Mouse (Mus musculus): Measurements from ENCODE around the gene Nr3c2. TPM values are rescaled to one million over a fixed set of nuclear protein-coding genes. Genes with fewer than 3 reads are reported as not detected.
A peak's percentile ranks its signal among the peaks of the same experiment; 100 is the strongest.

Nr3c2 gene
- 11.7 and 11.8 TPM in 2 replicates for polyA plus RNA-seq (2012; rRNA removed)

DNA sequence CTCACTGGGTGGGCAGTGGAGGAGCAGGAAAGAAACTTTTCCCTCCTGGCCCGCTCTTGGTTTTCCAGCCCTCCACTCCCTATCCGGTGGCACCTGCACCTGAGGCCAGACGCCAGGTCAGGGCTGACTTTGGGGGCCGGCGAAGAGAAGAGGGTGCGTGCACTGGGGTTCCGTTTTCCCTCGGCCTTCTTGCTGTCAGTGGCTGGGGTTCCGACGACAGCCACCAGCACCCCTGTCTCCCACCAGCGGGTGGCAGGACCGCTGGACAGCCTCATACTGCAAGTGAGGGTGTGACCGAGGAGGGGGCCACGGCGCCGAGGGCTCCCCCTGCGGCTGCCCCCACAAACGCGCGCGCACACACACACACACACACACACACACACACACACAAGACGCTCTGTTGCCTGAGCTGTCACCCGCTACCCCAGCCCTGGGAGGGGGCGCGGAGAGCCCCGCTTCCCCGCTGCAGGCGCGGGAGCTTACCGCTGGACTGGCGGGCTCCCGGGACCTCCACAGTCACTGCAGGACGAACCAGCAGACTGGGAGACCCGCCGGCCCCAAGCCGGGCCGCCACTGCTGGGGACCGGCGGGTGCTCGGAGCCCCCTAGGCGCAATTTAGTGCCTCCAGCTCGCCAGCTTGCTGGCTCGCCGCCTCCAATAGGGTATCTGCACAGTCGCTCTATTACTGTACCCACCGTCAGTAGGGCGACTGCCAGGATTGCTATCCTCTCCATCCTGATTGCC, at the start of gene Nr3c2:
Gene Nr3c2 (plus strand): TSS at position 32 of the 744 bp plus-strand sequence.
- no peak for TF ChIP-seq CTCF (IDR thresholded peaks at IDR 0.05; ENCODE audit: borderline replicate concordance, insufficient read depth, low read depth, low read length)
- no peaks in the 10 kb centered on the region for H3K4me1 ChIP-seq (ENCODE audit: control insufficient read depth, insufficient read depth, low read length)
- no peaks in the 10 kb centered on the region for H3K27me3 ChIP-seq (ENCODE audit: control insufficient read depth, insufficient read depth, low read length)
- DNase-seq, result peak; percentile 56 to 73
- H3K27ac ChIP-seq (ENCODE audit: insufficient read depth, low read length), result peak within 1 kb of the TSS; percentile 9; the same call in 1 of the 2 replicates
- peak within 1 kb of the TSS; percentile 80 for H3K4me3 ChIP-seq (replicated peaks; ENCODE audit: insufficient read depth, low read depth, low read length)
- 0% methylated on average over 42 of the region's 47 CpGs for WGBS

DNA sequence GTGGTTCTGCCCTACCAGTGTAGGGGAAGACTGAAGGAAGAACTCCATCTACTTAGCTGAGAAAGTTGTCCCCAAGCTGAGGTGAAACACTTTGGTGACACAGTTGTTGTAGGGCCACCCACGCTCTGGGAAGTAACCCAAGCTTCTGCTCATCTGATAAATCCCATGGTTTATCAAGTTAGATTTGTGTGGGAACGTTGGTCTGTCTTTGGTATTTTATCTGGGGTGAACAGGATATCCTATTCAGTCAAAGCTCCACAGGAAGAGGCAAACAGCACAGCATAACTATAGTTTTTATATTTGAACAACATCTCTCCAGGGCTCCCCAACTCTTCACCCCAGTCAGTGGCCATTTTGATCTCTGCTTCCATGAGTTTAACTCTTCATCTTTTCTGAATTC, 40.7 kb upstream of the Nr3c2 start:
- Histone ChIP-seq H3K4me1 (ENCODE audit: control insufficient read depth, insufficient read depth, low read length) (no peaks in the 10 kb centered on the region), H3K4me3 (replicated peaks; ENCODE audit: insufficient read depth, low read depth, low read length) (no peak overlapping the region), H3K27me3 (ENCODE audit: control insufficient read depth, insufficient read depth, low read length) (no peaks in the 10 kb centered on the region), H3K27ac (ENCODE audit: insufficient read depth, low read length) (no peak overlapping the region)
- 71% methylated on average over 2 of the region's 2 CpGs for WGBS
- TF ChIP-seq CTCF (IDR thresholded peaks at IDR 0.05; ENCODE audit: borderline replicate concordance, insufficient read depth, low read depth, low read length) (no peak), POLR2A (IDR thresholded peaks at IDR 0.05; ENCODE audit: borderline replicate concordance, insufficient read depth, low read length) (no peak)
- no peak for DNase-seq

GRCm38 (mm10) chr8:76859709-76860108, 39.5 kb upstream of the Nr3c2 start:
- Histone ChIP-seq H3K4me3 (replicated peaks; ENCODE audit: insufficient read depth, low read depth, low read length) (no peak overlapping the region), H3K27ac (ENCODE audit: insufficient read depth, low read length) (no peak overlapping the region), H3K27me3 (ENCODE audit: control insufficient read depth, insufficient read depth, low read length) (no peaks in the 10 kb centered on the region), H3K4me1 (ENCODE audit: control insufficient read depth, insufficient read depth, low read length) (no peaks in the 10 kb centered on the region)
- peak in 1 of 2 experiments; percentile 4 for DNase-seq
- no peak for TF ChIP-seq POLR2A (IDR thresholded peaks at IDR 0.05; ENCODE audit: borderline replicate concordance, insufficient read depth, low read length)
- no peak for TF ChIP-seq CTCF (IDR thresholded peaks at IDR 0.05; ENCODE audit: borderline replicate concordance, insufficient read depth, low read depth, low read length)

- WGBS, result 66% methylated on average over 1 of the region's 1 CpGs
- no peak for TF ChIP-seq CTCF (IDR thresholded peaks at IDR 0.05; ENCODE audit: borderline replicate concordance, insufficient read depth, low read depth, low read length)
- no peak for TF ChIP-seq POLR2A (IDR thresholded peaks at IDR 0.05; ENCODE audit: borderline replicate concordance, insufficient read depth, low read length)
- H3K27me3 ChIP-seq (ENCODE audit: control insufficient read depth, insufficient read depth, low read length), result no peaks in the 10 kb centered on the region
- no peak overlapping the region for H3K27ac ChIP-seq (ENCODE audit: insufficient read depth, low read length)
- no peaks in the 10 kb centered on the region for H3K4me1 ChIP-seq (ENCODE audit: control insufficient read depth, insufficient read depth, low read length)
- DNase-seq, result no peak
- H3K4me3 ChIP-seq (replicated peaks; ENCODE audit: insufficient read depth, low read depth, low read length), result no peak overlapping the region
These were observed 36.2 kb upstream of the Nr3c2 start for GRCm38 (mm10) chr8:76863066-76863465.

DNA sequence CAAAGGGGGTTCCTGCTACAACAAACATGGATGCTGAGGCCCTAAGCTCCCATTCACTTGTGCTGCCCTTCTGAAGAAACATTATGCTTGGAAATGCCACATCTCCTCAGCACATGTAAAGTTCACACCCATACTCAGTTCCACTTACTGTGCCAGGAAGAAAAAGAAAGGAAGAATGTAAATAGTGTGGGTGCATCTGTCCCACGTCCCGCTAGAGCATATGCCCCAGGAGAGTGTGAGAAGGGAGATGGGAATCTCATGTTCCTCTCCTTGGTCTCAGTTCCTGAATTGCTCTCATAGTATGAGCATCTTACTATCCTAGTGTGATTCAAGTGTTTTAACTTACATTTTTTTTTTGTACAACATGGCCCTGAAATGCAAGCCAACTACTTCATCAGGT, 22.4 kb upstream of the Nr3c2 start:
- Histone ChIP-seq H3K27me3 (ENCODE audit: control insufficient read depth, insufficient read depth, low read length) (no peaks in the 10 kb centered on the region; the same call in 1 of the 2 replicates), H3K27ac (ENCODE audit: insufficient read depth, low read length) (no peak overlapping the region), H3K4me1 (ENCODE audit: control insufficient read depth, insufficient read depth, low read length) (no peaks in the 10 kb centered on the region), H3K4me3 (replicated peaks; ENCODE audit: insufficient read depth, low read depth, low read length) (no peak overlapping the region)
- WGBS, result 94% methylated on average over 2 of the region's 2 CpGs
- DNase-seq, result no peak
- TF ChIP-seq CTCF (IDR thresholded peaks at IDR 0.05; ENCODE audit: borderline replicate concordance, insufficient read depth, low read depth, low read length) (no peak), POLR2A (IDR thresholded peaks at IDR 0.05; ENCODE audit: borderline replicate concordance, insufficient read depth, low read length) (no peak)

- no peaks in the 10 kb centered on the region for H3K4me1 ChIP-seq (ENCODE audit: control insufficient read depth, insufficient read depth, low read length)
- DNase-seq, result no peak
- TF ChIP-seq POLR2A (IDR thresholded peaks at IDR 0.05; ENCODE audit: borderline replicate concordance, insufficient read depth, low read length), result no peak
- TF ChIP-seq CTCF (IDR thresholded peaks at IDR 0.05; ENCODE audit: borderline replicate concordance, insufficient read depth, low read depth, low read length), result no peak
- no peaks in the 10 kb centered on the region for H3K27me3 ChIP-seq (ENCODE audit: control insufficient read depth, insufficient read depth, low read length)
- 18% methylated on average over 2 of the region's 2 CpGs for WGBS
- no peak overlapping the region for H3K4me3 ChIP-seq (replicated peaks; ENCODE audit: insufficient read depth, low read depth, low read length)
- H3K27ac ChIP-seq (ENCODE audit: insufficient read depth, low read length), result no peak overlapping the region
These were observed 2.2 kb upstream of the Nr3c2 start for GRCm38 (mm10) chr8:76897050-76897449.

DNA sequence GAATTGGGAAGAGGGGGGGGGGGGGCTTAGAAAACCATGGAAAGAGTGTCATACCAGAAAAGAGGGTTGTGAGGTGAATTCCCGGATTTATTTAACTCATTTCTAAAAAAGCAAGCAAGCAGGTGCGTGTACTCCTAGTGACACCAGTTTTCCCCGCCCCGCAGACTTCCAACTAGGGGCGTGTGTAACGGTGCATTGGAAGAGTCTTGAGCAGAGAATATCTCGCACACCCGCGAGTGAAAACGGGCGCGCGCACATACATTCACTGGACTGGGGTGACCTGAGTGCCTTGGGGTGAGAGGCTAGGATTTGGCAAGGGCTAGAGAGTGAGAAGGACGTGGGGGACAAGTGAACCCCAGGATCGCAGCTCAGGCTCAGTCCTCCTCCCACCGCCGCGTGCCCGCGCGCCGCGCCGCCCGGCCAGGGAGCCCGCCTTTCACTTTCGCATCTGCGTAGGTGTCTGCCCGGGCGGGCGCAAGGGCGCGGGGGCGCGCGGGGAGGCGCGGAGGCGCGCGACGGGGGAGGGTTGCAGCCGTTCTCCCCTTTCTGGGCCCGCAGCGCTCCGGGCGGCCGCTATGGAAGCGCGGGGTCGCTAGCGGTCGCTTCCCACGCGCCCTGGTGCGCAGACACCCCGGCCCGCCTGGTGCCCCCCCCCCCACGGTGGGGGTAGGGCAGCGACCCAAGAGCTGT, 376 bp upstream of the Nr3c2 start:
- TF ChIP-seq POLR2A (IDR thresholded peaks at IDR 0.05; ENCODE audit: borderline replicate concordance, insufficient read depth, low read length) (peak; percentile 8; the same call in 1 of the 2 replicates), CTCF (IDR thresholded peaks at IDR 0.05; ENCODE audit: borderline replicate concordance, insufficient read depth, low read depth, low read length) (no peak)
- DNase-seq, result peak; percentile 80
- Histone ChIP-seq H3K27me3 (ENCODE audit: control insufficient read depth, insufficient read depth, low read length) (no peaks in the 10 kb centered on the region), H3K27ac (ENCODE audit: insufficient read depth, low read length) (peak overlapping the region; percentile 9; the same call in 1 of the 2 replicates), H3K4me3 (replicated peaks; ENCODE audit: insufficient read depth, low read depth, low read length) (peak overlapping the region; percentile 80), H3K4me1 (ENCODE audit: control insufficient read depth, insufficient read depth, low read length) (no peaks in the 10 kb centered on the region)
- WGBS, result 2% methylated on average over 60 of the region's 60 CpGs

All from cerebellum, adult 2 months (tissue).